ENCODE assay signal across 8 mouse cellular contexts in the genomic region with DNA sequence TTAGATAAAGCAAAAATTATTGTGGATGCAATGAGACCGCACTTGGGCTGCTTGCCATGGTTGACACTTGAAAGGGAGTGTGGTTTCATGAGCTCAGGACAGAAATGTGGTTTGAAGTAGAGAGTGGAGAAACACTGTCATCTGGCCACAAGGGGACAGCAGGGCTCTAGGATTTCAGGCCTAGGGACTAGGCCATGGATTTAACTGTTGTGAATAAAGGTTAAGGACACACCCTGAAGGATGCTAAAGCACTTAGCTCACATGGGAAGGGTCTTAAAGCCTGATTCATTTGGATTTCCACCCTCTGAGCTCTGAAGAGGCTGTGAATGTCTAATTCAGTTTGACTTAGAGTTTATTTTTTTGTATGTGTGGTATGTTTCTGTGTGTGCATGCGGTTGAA. TPM values are rescaled to one million over a fixed set of nuclear protein-coding genes. Genes with fewer than 3 reads are reported as not detected.
A peak's percentile ranks its signal among the peaks of the same experiment; 100 is the strongest.
DNase-seq lines count a peak whose midpoint lies in the region; ATAC-seq and TF ChIP-seq lines count a peak whose summit lies in the region.

No protein-coding gene starts in this region.

- ATAC-seq in heart, embryonic 11.5 days (replicated peaks; ENCODE audit: insufficient number of reproducible peaks, low FRiP score, low TSS enrichment): no peak
- ATAC-seq in megakaryocyte progenitor cell, adult 5-6 weeks (replicated peaks; ENCODE audit: poor library complexity): peak; percentile 89
- 0 out of 2 replicates have a peak, but pooled peaks have one; percentile 56 for ATAC-seq in stomach, embryonic 16.5 days (ENCODE audit: insufficient read depth, low FRiP score)

- dilution Hi-C loops in CH12.LX (cut with MboI; ENCODE audit: extremely low pct_ligation_motif_present, extremely low pct_unique_long_range_greater_than_20kb, low sequenced_read_pairs): no loop called here

- peak; percentile 92 for TF ChIP-seq RAD21 in CH12.LX (IDR thresholded peaks at IDR 0.05; ENCODE audit: low read depth, low read length)

- DNase-seq in heart, adult 11 months: peak; percentile 87
- peak; percentile 49 for DNase-seq in CH12.LX (ENCODE audit: extremely low read depth)
- peak; percentile 78 for DNase-seq in brain, embryonic 14.5 days (ENCODE audit: low read depth)
- peak; percentile 42 to 65 for DNase-seq in heart, postnatal 14 days
- DNase-seq in kidney, postnatal 4 days: peak; percentile 70 to 75

- no peak for TF ChIP-seq EP300 in CH12.LX (IDR thresholded peaks at IDR 0.05; ENCODE audit: low read length)

- H3K9me3 ChIP-seq in heart, embryonic 11.5 days (replicated peaks; ENCODE audit: control insufficient read depth, low read length): no peaks in the 10 kb centered on the region
- no peaks in the 10 kb centered on the region for H3K9me3 ChIP-seq in CH12.LX (replicated peaks; ENCODE audit: low read length)
- no peaks in the 10 kb centered on the region for H3K9me3 ChIP-seq in stomach, embryonic 16.5 days (replicated peaks; ENCODE audit: control insufficient read depth, low read length)

- in situ Hi-C loops in CH12.LX (cut with MboI; ENCODE audit: low pct_ligation_motif_present, low pct_unique_long_range_greater_than_20kb, low sequenced_read_pairs): no loop called here

- H3K4me1 ChIP-seq in heart, embryonic 11.5 days (ENCODE audit: control insufficient read depth, insufficient read depth, low read length): peaks cover 12% of the 10 kb centered on the region
- H3K4me1 ChIP-seq in CH12.LX (ENCODE audit: control insufficient read depth in 1 of 2, insufficient read depth in 2 of 2): no peaks in the 10 kb centered on the region
- H3K4me1 ChIP-seq in stomach, embryonic 16.5 days (ENCODE audit: control insufficient read depth, insufficient read depth, low read length): no peaks in the 10 kb centered on the region

- peak; percentile 83 to 88 for TF ChIP-seq CTCF in CH12.LX (conservative IDR thresholded peaks at IDR 0.05 in 1 of 2, IDR thresholded peaks at IDR 0.05 in 1 of 2; ENCODE audit: low read depth in 2 of 2, low read length in 2 of 2)
- TF ChIP-seq CTCF in brain, embryonic 14.5 days (IDR thresholded peaks at IDR 0.05; ENCODE audit: borderline replicate concordance, extremely low read depth, insufficient read depth, insufficient read length): peak; percentile 78; the same call in 1 of the 2 replicates

- no peaks in the 10 kb centered on the region for H3K79me2 ChIP-seq in CH12.LX (replicated peaks; ENCODE audit: control insufficient read depth, extremely low read depth, insufficient read depth, poor library complexity, severe bottlenecking)

- H3K27ac ChIP-seq in heart, embryonic 11.5 days (ENCODE audit: low read depth, low read length): no peak overlapping the region
- no peak overlapping the region for H3K27ac ChIP-seq in CH12.LX (ENCODE audit: insufficient read depth, low read depth)
- no peak overlapping the region for H3K27ac ChIP-seq in stomach, embryonic 16.5 days (ENCODE audit: low read length)

- TF ChIP-seq POLR2A in CH12.LX (IDR thresholded peaks at IDR 0.05; ENCODE audit: low read depth, low read length): no peak
- no peak for TF ChIP-seq POLR2A in brain, embryonic 14.5 days (IDR thresholded peaks at IDR 0.05; ENCODE audit: borderline replicate concordance, extremely low read depth, insufficient read depth, insufficient read length, poor library complexity, severe bottlenecking)

- no peak overlapping the region for H3K9ac ChIP-seq in heart, embryonic 11.5 days (ENCODE audit: low read depth, low read length)
- no peak overlapping the region for H3K9ac ChIP-seq in CH12.LX (ENCODE audit: insufficient read depth, low read depth)
- H3K9ac ChIP-seq in stomach, embryonic 16.5 days (ENCODE audit: low read length): no peak overlapping the region

- H3K27me3 ChIP-seq in heart, embryonic 11.5 days (ENCODE audit: control insufficient read depth, insufficient read depth, low read length): no peaks in the 10 kb centered on the region
- no peaks in the 10 kb centered on the region for H3K27me3 ChIP-seq in CH12.LX (replicated peaks)
- no peaks in the 10 kb centered on the region for H3K27me3 ChIP-seq in stomach, embryonic 16.5 days (ENCODE audit: control insufficient read depth, insufficient read depth, low read length)

- 0 out of 2 replicates have a peak, but pooled peaks cover 4% of the 10 kb centered on the region for H3K36me3 ChIP-seq in heart, embryonic 11.5 days (ENCODE audit: control insufficient read depth, insufficient read depth, low read length)
- no peaks in the 10 kb centered on the region for H3K36me3 ChIP-seq in CH12.LX (replicated peaks in 1 of 2; ENCODE audit: control insufficient read depth in 1 of 2, insufficient read depth in 1 of 2, low read length in 1 of 2)
- no peaks in the 10 kb centered on the region for H3K36me3 ChIP-seq in stomach, embryonic 16.5 days (ENCODE audit: control insufficient read depth, insufficient read depth, low read length)

- no peak overlapping the region for H3K4me3 ChIP-seq in heart, embryonic 11.5 days (ENCODE audit: low read depth, low read length)
- H3K4me3 ChIP-seq in CH12.LX (replicated peaks in 1 of 3; ENCODE audit: low read depth in 2 of 3, low read length in 2 of 3, poor library complexity in 1 of 3): no peak overlapping the region
- no peak overlapping the region for H3K4me3 ChIP-seq in stomach, embryonic 16.5 days (replicated peaks; ENCODE audit: low read length)

- 83% methylated on average over 2 of the region's 2 CpGs for WGBS in heart, embryonic 11.5 days (ENCODE audit: insufficient replicate concordance)
- 82% methylated on average over 2 of the region's 2 CpGs for WGBS in stomach, embryonic 16.5 days

- intact Hi-C loops in heart, postnatal 14 days (cut with DNase I): loop anchor here (5.0 to 10.0 kb wide), 5 partner anchors 102 to 542 kb away; a partner anchor contains a TSS

- no peak overlapping the region for H3K4me2 ChIP-seq in heart, embryonic 11.5 days
- no peak overlapping the region for H3K4me2 ChIP-seq in CH12.LX (ENCODE audit: insufficient read depth, low read depth, poor library complexity, severe bottlenecking)
- H3K4me2 ChIP-seq in stomach, embryonic 16.5 days (ENCODE audit: low read depth, low read length): no peak overlapping the region

TF ChIP-seq in CH12.LX, 34 proteins besides CTCF, POLR2A, EP300 and RAD21:
- TF ChIP-seq TCF12 (IDR thresholded peaks at IDR 0.05; ENCODE audit: low read depth, low read length) (no peak), KAT2A (IDR thresholded peaks at IDR 0.05; ENCODE audit: insufficient replicate concordance, low read length) (no peak), ELF1 (IDR thresholded peaks at IDR 0.05; ENCODE audit: low read depth, low read length) (no peak), JUN (IDR thresholded peaks at IDR 0.05; ENCODE audit: insufficient read depth, low read depth, low read length) (no peak), SMC3 (IDR thresholded peaks at IDR 0.05; ENCODE audit: low read depth, low read length) (peak; percentile 88), ZMIZ1 (IDR thresholded peaks at IDR 0.05; ENCODE audit: low read depth, low read length) (no peak), MEF2A (IDR thresholded peaks at IDR 0.05; ENCODE audit: borderline replicate concordance, low read depth, low read length) (no peak), NRF1 (IDR thresholded peaks at IDR 0.05; ENCODE audit: low read depth, low read length) (no peak), USF1 (IDR thresholded peaks at IDR 0.05; ENCODE audit: low read depth, low read length) (no peak), ZC3H11A (IDR thresholded peaks at IDR 0.05; ENCODE audit: low read depth, low read length) (peak; percentile 30; the same call in 1 of the 2 replicates), RCOR1 (conservative IDR thresholded peaks at IDR 0.05; ENCODE audit: low read depth, low read length) (no peak), JUND (conservative IDR thresholded peaks at IDR 0.05; ENCODE audit: low read depth, low read length) (no peak), ETS1 (conservative IDR thresholded peaks at IDR 0.05; ENCODE audit: low read depth, low read length) (no peak), PAX5 (IDR thresholded peaks at IDR 0.05; ENCODE audit: low read length) (no peak)

RNA-seq across cellular contexts. Expression of a gene that starts 57.9 kb away (rescaled TPM):
- 1.5 and 2.1 TPM in 2 replicates for polyA plus RNA-seq in heart, embryonic 11.5 days (2014; fragmentation: Nextera tagmentation; extraction: Ambion mirVana)
- total RNA-seq in CH12.LX (2012; rRNA removed) (4.0 and 4.4 TPM in 2 replicates), CH12.LX (2014; rRNA removed) (3.2 and 3.8 TPM in 2 replicates)
- 15.3 and 16.9 TPM in 2 replicates for polyA plus RNA-seq in CH12.LX (2012; ENCODE audit: insufficient read length, low read depth)
- 3.1 and 4.2 TPM in 2 replicates for polyA plus RNA-seq in brain, embryonic 14.5 days (2012; rRNA removed)
- total RNA-seq in heart, postnatal 14 days (2021): 1 to 10 TPM in 1 of 2 experiments, under 1 TPM in 1; 0.72 to 1.2 TPM
- total RNA-seq in megakaryocyte progenitor cell, adult 5-6 weeks (2015): 69.6 and 74.0 TPM in 2 replicates
- total RNA-seq in megakaryocyte progenitor cell, adult 5-6 weeks (2017): 11.6 and 17.1 TPM in 2 replicates
- polyA plus RNA-seq in stomach, embryonic 16.5 days (2015; fragmentation: Nextera tagmentation; extraction: Ambion mirVana): 1.5 and 1.6 TPM in 2 replicates
